Mouse (Mus musculus): Measurements from ENCODE around the gene Cmtm5. TPM values are rescaled to one million over a fixed set of nuclear protein-coding genes. Genes with fewer than 3 reads are reported as not detected.
"Not testable (repeated sequence)": the region's sequence is repeated elsewhere in the genome, so short reads cannot be mapped to it uniquely, and the experiment has no call there.

The Cmtm5 gene
- polyA plus RNA-seq, 1 experiment from 2014 or later: 5.2 TPM

DNA sequence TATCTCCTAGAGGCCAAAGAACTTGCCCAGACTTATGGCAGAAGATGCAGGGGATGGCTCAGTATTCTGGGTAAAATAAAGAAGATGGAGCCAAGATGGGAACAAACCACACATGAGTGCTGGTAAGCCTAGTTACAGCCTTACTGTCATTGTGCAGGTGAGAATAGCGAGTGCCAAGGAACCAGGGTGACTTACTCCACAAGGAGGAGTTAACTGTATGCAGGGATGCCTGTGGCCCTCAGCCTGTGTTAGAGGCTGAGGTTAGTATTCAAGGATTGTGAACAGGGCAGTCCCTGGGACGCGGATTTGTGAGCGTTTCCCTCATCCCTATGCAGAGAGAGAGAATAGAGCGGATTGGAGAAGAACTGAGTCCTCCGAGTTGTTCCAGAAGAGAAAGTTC, 15.5 kb downstream of the Cmtm5 start:
- no peak overlapping the region for H3K4me3 ChIP-seq
- WGBS: 87% methylated on average over 6 of the region's 6 CpGs
- ATAC-seq (ENCODE audit: low FRiP score): no peak

GRCm38 (mm10) chr14:54953664-54954206, 17.7 kb downstream of the Cmtm5 start:
- H3K36me3 ChIP-seq: no peaks in the 10 kb centered on the region
- H3K9ac ChIP-seq: no peak overlapping the region
- WGBS: 91% methylated on average over 8 of the region's 8 CpGs
- no peak overlapping the region for H3K4me3 ChIP-seq
- no peak overlapping the region for H3K4me2 ChIP-seq (replicated peaks)
- peaks cover 5% of the 10 kb centered on the region; the same call in 1 of the 2 replicates for H3K27me3 ChIP-seq
- ATAC-seq (ENCODE audit: low FRiP score): no peak
- H3K27ac ChIP-seq: no peak overlapping the region
- no peaks in the 10 kb centered on the region for H3K4me1 ChIP-seq
- no peaks in the 10 kb centered on the region for H3K9me3 ChIP-seq (replicated peaks)

More for the DNA sequence above, 15.5 kb downstream of the Cmtm5 start:
- no peak overlapping the region for H3K4me2 ChIP-seq (replicated peaks)
- no peak overlapping the region for H3K27ac ChIP-seq
- no peak overlapping the region for H3K9ac ChIP-seq
- H3K9me3 ChIP-seq (replicated peaks): no peaks in the 10 kb centered on the region
- H3K27me3 ChIP-seq: peaks cover 5% of the 10 kb centered on the region; the same call in 1 of the 2 replicates
- no peaks in the 10 kb centered on the region for H3K4me1 ChIP-seq
- no peaks in the 10 kb centered on the region for H3K36me3 ChIP-seq

GRCm38 (mm10) chr14:54954474-54954873, 18.4 kb downstream of the Cmtm5 start:
- Histone ChIP-seq H3K27me3 (no peaks in the 10 kb centered on the region), H3K4me2 (replicated peaks) (no peak overlapping the region), H3K9me3 (replicated peaks) (no peaks in the 10 kb centered on the region), H3K36me3 (no peaks in the 10 kb centered on the region), H3K4me3 (no peak overlapping the region), H3K4me1 (no peaks in the 10 kb centered on the region), H3K9ac (no peak overlapping the region), H3K27ac (no peak overlapping the region)
- no peak for ATAC-seq (ENCODE audit: low FRiP score)
- 90% methylated on average over 3 of the region's 3 CpGs for WGBS

GRCm38 (mm10) chr14:54955481-54955880, 19.4 kb downstream of the Cmtm5 start:
- Histone ChIP-seq H3K9me3 (replicated peaks) (no peaks in the 10 kb centered on the region), H3K4me2 (replicated peaks) (no peak overlapping the region), H3K27me3 (no peaks in the 10 kb centered on the region), H3K27ac (no peak overlapping the region), H3K9ac (no peak overlapping the region), H3K4me1 (no peaks in the 10 kb centered on the region), H3K4me3 (no peak overlapping the region), H3K36me3 (no peaks in the 10 kb centered on the region)
- no peak for ATAC-seq (ENCODE audit: low FRiP score)
- 87% methylated on average over 3 of the region's 3 CpGs for WGBS

DNA sequence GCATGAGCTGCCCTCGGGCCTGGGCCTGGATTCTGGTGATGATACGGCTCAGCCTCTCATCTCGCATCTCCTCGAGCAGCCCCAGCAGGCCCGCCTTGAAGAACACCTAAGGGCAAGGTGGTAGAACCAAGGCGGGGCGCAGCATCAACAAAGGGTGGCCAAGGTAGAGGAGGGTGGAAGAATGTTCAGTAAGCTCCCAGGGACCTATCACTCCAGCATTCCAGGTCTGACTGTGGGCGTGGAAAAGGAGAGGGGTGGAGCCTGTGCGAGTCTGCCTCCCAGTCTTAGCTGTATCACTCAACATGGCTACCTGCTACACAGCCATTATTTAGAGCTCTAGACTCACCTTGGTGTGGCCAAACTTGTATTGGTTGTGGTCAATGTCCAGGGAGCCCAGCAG, 20.5 kb downstream of the Cmtm5 start:
- 82% methylated on average over 9 of the region's 9 CpGs for WGBS
- Histone ChIP-seq H3K9me3 (replicated peaks) (no peaks in the 10 kb centered on the region), H3K4me2 (replicated peaks) (no peak overlapping the region), H3K27ac (no peak overlapping the region), H3K27me3 (no peaks in the 10 kb centered on the region), H3K36me3 (no peaks in the 10 kb centered on the region), H3K4me3 (no peak overlapping the region), H3K9ac (no peak overlapping the region), H3K4me1 (no peaks in the 10 kb centered on the region)
- ATAC-seq (ENCODE audit: low FRiP score): no peak

- no peaks in the 10 kb centered on the region for H3K36me3 ChIP-seq
- 89% methylated on average over 4 of the region's 4 CpGs for WGBS
- no peak overlapping the region for H3K4me3 ChIP-seq
- no peak for ATAC-seq (ENCODE audit: low FRiP score)
- no peak overlapping the region for H3K9ac ChIP-seq
- no peaks in the 10 kb centered on the region for H3K27me3 ChIP-seq
- H3K27ac ChIP-seq: no peak overlapping the region
- H3K9me3 ChIP-seq (replicated peaks): no peaks in the 10 kb centered on the region
- H3K4me2 ChIP-seq (replicated peaks): no peak overlapping the region
- H3K4me1 ChIP-seq: no peaks in the 10 kb centered on the region
These were observed 22.4 kb downstream of the Cmtm5 start for GRCm38 (mm10) chr14:54958503-54958902.

DNA sequence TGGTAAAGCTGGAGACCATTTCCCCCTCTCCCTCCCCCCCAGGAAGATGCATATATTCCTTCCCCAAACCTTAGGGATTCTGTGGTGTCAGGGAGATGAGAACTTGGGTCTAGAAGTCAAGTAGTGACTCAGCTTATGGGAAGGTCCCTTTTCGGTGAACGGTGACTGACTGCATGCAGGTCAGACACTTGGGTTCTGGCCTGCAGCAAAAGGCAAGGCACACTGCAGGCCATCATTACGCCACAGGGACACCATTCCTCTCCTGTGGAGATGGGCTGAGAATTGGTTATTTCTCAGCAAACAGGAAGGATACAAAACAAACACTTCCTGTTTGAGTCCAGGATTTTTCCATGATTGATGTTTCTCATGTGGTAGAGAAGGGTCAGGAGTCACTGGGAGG, 23.1 kb downstream of the Cmtm5 start:
- Histone ChIP-seq H3K36me3 (no peaks in the 10 kb centered on the region), H3K27me3 (no peaks in the 10 kb centered on the region), H3K27ac (no peak overlapping the region), H3K4me3 (no peak overlapping the region), H3K9ac (no peak overlapping the region), H3K4me1 (no peaks in the 10 kb centered on the region), H3K9me3 (replicated peaks) (no peaks in the 10 kb centered on the region), H3K4me2 (replicated peaks) (no peak overlapping the region)
- no peak for ATAC-seq (ENCODE audit: low FRiP score)
- 90% methylated on average over 3 of the region's 3 CpGs for WGBS

DNA sequence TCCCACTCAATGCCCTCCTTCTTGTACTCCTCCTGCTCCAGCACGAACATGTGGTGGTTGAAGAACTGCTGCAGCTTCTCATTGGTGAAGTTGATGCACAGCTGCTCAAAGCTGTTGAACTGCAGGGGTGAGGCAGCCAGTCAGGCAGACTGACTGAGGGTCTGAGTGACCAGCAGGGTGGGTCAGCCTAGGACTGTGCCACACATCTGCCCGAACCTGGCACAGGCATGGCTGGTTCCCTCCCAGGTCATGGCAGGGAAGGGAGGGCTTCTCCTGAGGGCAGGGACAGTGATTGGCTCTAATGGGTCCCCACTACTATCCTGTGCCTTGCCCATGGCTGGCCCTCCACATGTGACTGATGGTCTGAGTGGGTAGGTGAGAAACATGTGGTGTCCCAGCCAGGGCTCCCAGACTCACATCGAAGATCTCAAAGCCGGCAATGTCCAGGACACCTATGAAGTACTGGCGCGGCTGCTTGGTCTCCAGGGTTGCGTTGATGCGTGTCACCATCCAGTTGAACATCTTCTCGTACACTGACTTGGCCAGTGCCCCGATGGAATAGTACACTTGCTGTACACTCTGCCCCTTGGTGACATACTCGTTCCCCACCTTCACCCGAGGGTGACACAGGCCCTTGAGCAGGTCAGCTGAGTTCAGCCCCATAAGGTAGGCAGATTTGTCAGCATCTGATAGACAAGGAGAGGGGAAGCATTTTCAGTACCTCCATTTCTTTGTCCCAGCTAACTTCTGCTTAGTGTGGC, 24.0 kb downstream of the Cmtm5 start:
- WGBS: 90% methylated on average over 12 of the region's 12 CpGs
- H3K27me3 ChIP-seq; H3K4me2 ChIP-seq (replicated peaks); H3K4me1 ChIP-seq; H3K4me3 ChIP-seq; H3K9ac ChIP-seq; H3K36me3 ChIP-seq; H3K9me3 ChIP-seq (replicated peaks); ATAC-seq (ENCODE audit: low FRiP score); H3K27ac ChIP-seq: not testable (repeated sequence)

GRCm38 (mm10) chr14:54960769-54961168, 24.7 kb downstream of the Cmtm5 start:
- Histone ChIP-seq H3K9ac (no peak overlapping the region), H3K27ac (no peak overlapping the region), H3K4me3 (no peak overlapping the region), H3K4me1 (no peaks in the 10 kb centered on the region), H3K4me2 (replicated peaks) (no peak overlapping the region), H3K36me3 (no peaks in the 10 kb centered on the region), H3K27me3 (no peaks in the 10 kb centered on the region), H3K9me3 (replicated peaks) (no peaks in the 10 kb centered on the region)
- no peak for ATAC-seq (ENCODE audit: low FRiP score)
- WGBS: 74% methylated on average over 10 of the region's 10 CpGs

GRCm38 (mm10) chr14:54961487-54961886, 25.4 kb downstream of the Cmtm5 start:
- H3K4me3 ChIP-seq: no peak overlapping the region
- H3K9ac ChIP-seq: no peak overlapping the region
- no peaks in the 10 kb centered on the region for H3K27me3 ChIP-seq
- no peak overlapping the region for H3K27ac ChIP-seq
- H3K36me3 ChIP-seq: no peaks in the 10 kb centered on the region
- H3K4me1 ChIP-seq: no peaks in the 10 kb centered on the region
- H3K4me2 ChIP-seq (replicated peaks): no peak overlapping the region
- WGBS: 86% methylated on average over 5 of the region's 5 CpGs
- H3K9me3 ChIP-seq (replicated peaks): no peaks in the 10 kb centered on the region
- no peak for ATAC-seq (ENCODE audit: low FRiP score)

GRCm38 (mm10) chr14:54962714-54963113, 26.7 kb downstream of the Cmtm5 start:
- H3K27ac ChIP-seq: no peak overlapping the region
- H3K27me3 ChIP-seq: no peaks in the 10 kb centered on the region
- no peak overlapping the region for H3K4me2 ChIP-seq (replicated peaks)
- no peak overlapping the region for H3K9ac ChIP-seq
- no peaks in the 10 kb centered on the region for H3K4me1 ChIP-seq
- ATAC-seq (ENCODE audit: low FRiP score): no peak
- no peak overlapping the region for H3K4me3 ChIP-seq
- 89% methylated on average over 7 of the region's 7 CpGs for WGBS
- H3K36me3 ChIP-seq: no peaks in the 10 kb centered on the region
- H3K9me3 ChIP-seq (replicated peaks): no peaks in the 10 kb centered on the region

GRCm38 (mm10) chr14:54963727-54964126, 27.7 kb downstream of the Cmtm5 start:
- WGBS: 87% methylated on average over 11 of the region's 11 CpGs
- H3K4me1 ChIP-seq: no peaks in the 10 kb centered on the region
- no peaks in the 10 kb centered on the region for H3K27me3 ChIP-seq
- H3K27ac ChIP-seq: no peak overlapping the region
- no peaks in the 10 kb centered on the region for H3K36me3 ChIP-seq
- H3K4me2 ChIP-seq (replicated peaks): no peak overlapping the region
- no peak overlapping the region for H3K9ac ChIP-seq
- no peak for ATAC-seq (ENCODE audit: low FRiP score)
- no peaks in the 10 kb centered on the region for H3K9me3 ChIP-seq (replicated peaks)
- no peak overlapping the region for H3K4me3 ChIP-seq

DNA sequence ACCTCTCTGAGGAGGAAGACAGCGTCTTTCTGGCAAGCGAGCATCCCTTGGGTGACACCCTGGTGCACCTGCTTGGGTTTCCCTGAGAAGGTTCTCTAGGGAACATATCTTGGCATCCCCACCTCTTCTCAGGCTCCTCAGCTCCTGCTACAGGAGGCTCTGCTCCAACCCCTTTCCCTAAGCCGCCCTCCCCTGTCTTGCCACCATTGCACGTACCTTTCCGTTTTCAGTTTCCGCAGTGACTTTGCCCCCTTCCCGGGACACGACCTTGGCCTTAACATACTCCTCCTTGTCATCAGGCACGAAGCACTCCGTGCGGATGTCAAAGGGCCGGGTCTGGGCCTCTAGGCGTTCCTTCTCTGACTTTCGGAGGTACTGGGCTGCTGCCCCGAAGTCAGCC, 29.0 kb downstream of the Cmtm5 start:
- Histone ChIP-seq H3K9ac (no peak overlapping the region), H3K27me3 (no peaks in the 10 kb centered on the region), H3K4me2 (replicated peaks) (no peak overlapping the region), H3K9me3 (replicated peaks) (no peaks in the 10 kb centered on the region), H3K27ac (no peak overlapping the region), H3K4me1 (no peaks in the 10 kb centered on the region), H3K4me3 (no peak overlapping the region), H3K36me3 (no peaks in the 10 kb centered on the region)
- 81% methylated on average over 15 of the region's 15 CpGs for WGBS
- no peak for ATAC-seq (ENCODE audit: low FRiP score)
